Mouse (Mus musculus) liver, embryonic 12.5 days (tissue): ENCODE measurements around the gene Fli1. TPM values are rescaled to one million over a fixed set of nuclear protein-coding genes. Genes with fewer than 3 reads are reported as not detected.

ENCODE experiments used
- ATAC-seq: fragments of 200-750 bp; cut with Nextera tagmentation; 2 replicates; pipeline ENCODE4 v1.8.0; 2017; ENCODE audit warnings: moderate number of reproducible peaks, mild to moderate bottlenecking, moderate library complexity
- H3K27ac ChIP-seq: fragments of 300-500 bp; sonication (generic); 2 replicates; pipeline ENCODE4 v1.5.1; 2016; ENCODE audit warnings: mild to moderate bottlenecking
- H3K27me3 ChIP-seq: fragments of 300-500 bp; sonication (generic); replicated peaks from 2 replicates; pipeline ENCODE4 v1.6.1; 2016; ENCODE audit warnings: mild to moderate bottlenecking, moderate library complexity
- H3K36me3 ChIP-seq: fragments of 300-500 bp; sonication (generic); 2 replicates; pipeline ENCODE4 v1.6.1; 2016; ENCODE audit warnings: mild to moderate bottlenecking, moderate library complexity
- H3K4me1 ChIP-seq: fragments of 300-500 bp; sonication (generic); 2 replicates; pipeline ENCODE4 v1.6.1; 2016
- H3K4me2 ChIP-seq: fragments of 300-500 bp; sonication (generic); 2 replicates; pipeline ENCODE4 v1.6.1; 2016; ENCODE audit warnings: mild to moderate bottlenecking, moderate library complexity
- H3K4me3 ChIP-seq: fragments of 300-500 bp; sonication (generic); 2 replicates; pipeline ENCODE4 v1.5.1; 2016; ENCODE audit warnings: mild to moderate bottlenecking, moderate library complexity
- H3K9ac ChIP-seq: fragments of 300-500 bp; sonication (generic); 2 replicates; pipeline ENCODE4 v1.6.1; 2016; ENCODE audit warnings: mild to moderate bottlenecking, moderate library complexity
- H3K9me3 ChIP-seq: fragments of 300-500 bp; sonication (generic); replicated peaks from 2 replicates; pipeline ENCODE4 v1.6.1; 2016; ENCODE audit warnings: mild to moderate bottlenecking, moderate library complexity
- WGBS: fragments of 180-500 bp; shearing (Covaris S2); methylation state at CpG from one replicate; pipeline ENCODE4 v1.1.7; 2016; ENCODE audit not compliant: insufficient replicate concordance; 5-methylcytosine and 5-hydroxymethylcytosine counted together
- polyA plus RNA-seq: library from polyadenylated mRNA; unstranded; fragments of >200 nt; fragmentation: Nextera tagmentation; extraction: Ambion mirVana; gene quantifications from 2 replicates; pipeline ENCODE4 v1.2.1, GENCODE M21; 2016

The Fli1 gene
- polyA plus RNA-seq, 1 experiment from 2014 or later = 16.2 TPM

- no peak overlapping the region for H3K27ac ChIP-seq
- H3K27me3 ChIP-seq = no peaks in the 10 kb centered on the region
- H3K4me2 ChIP-seq = no peak overlapping the region
- no peak overlapping the region for H3K9ac ChIP-seq
- peaks cover 30% of the 10 kb centered on the region for H3K4me1 ChIP-seq
- H3K4me3 ChIP-seq = no peak overlapping the region
- WGBS = 81% methylated on average over 4 of the region's 4 CpGs
- no peak for ATAC-seq
- H3K9me3 ChIP-seq = no peaks in the 10 kb centered on the region
- no peaks in the 10 kb centered on the region for H3K36me3 ChIP-seq
These were observed 48.9 kb downstream of the Fli1 start for GRCm38 (mm10) chr9:32493588-32494423.

- WGBS = 53% methylated on average over 2 of the region's 2 CpGs
- no peak overlapping the region for H3K27ac ChIP-seq
These were observed 49.9 kb downstream of the Fli1 start for GRCm38 (mm10) chr9:32492753-32493152.

GRCm38 (mm10) chr9:32491484-32491883 lies 51.2 kb downstream of the Fli1 start:
- no peak overlapping the region for H3K4me2 ChIP-seq
- no peaks in the 10 kb centered on the region for H3K27me3 ChIP-seq
- H3K9me3 ChIP-seq = no peaks in the 10 kb centered on the region
- H3K9ac ChIP-seq = no peak overlapping the region
- WGBS = 79% methylated on average over 2 of the region's 2 CpGs
- H3K4me3 ChIP-seq = no peak overlapping the region
- H3K4me1 ChIP-seq = peaks cover 27% of the 10 kb centered on the region
- no peaks in the 10 kb centered on the region for H3K36me3 ChIP-seq
- ATAC-seq = no peak
- no peak overlapping the region for H3K27ac ChIP-seq

More at GRCm38 (mm10) chr9:32492753-32493152, 49.9 kb downstream of the Fli1 start:
- no peaks in the 10 kb centered on the region for H3K27me3 ChIP-seq
- no peak overlapping the region for H3K4me2 ChIP-seq
- no peaks in the 10 kb centered on the region for H3K36me3 ChIP-seq
- no peak overlapping the region for H3K9ac ChIP-seq
- ATAC-seq = no peak
- peaks cover 30% of the 10 kb centered on the region for H3K4me1 ChIP-seq
- no peak overlapping the region for H3K4me3 ChIP-seq
- no peaks in the 10 kb centered on the region for H3K9me3 ChIP-seq

- no peak overlapping the region for H3K4me2 ChIP-seq
- no peak overlapping the region for H3K27ac ChIP-seq
- no peaks in the 10 kb centered on the region for H3K9me3 ChIP-seq
- ATAC-seq = no peak
- H3K4me1 ChIP-seq = peaks cover 11% of the 10 kb centered on the region; the same call in 1 of the 2 replicates
- WGBS = 68% methylated on average over 4 of the region's 4 CpGs
- no peaks in the 10 kb centered on the region for H3K36me3 ChIP-seq
- H3K9ac ChIP-seq = no peak overlapping the region
- no peak overlapping the region for H3K4me3 ChIP-seq
- H3K27me3 ChIP-seq = no peaks in the 10 kb centered on the region
These were observed 52.8 kb downstream of the Fli1 start for GRCm38 (mm10) chr9:32489794-32490358.

- ATAC-seq = no peak
- H3K4me1 ChIP-seq = peaks cover 8% of the 10 kb centered on the region; the same call in 1 of the 2 replicates
- no peak overlapping the region for H3K9ac ChIP-seq
- H3K36me3 ChIP-seq = no peaks in the 10 kb centered on the region
- 58% methylated on average over 4 of the region's 4 CpGs for WGBS
- H3K4me2 ChIP-seq = no peak overlapping the region
- H3K27ac ChIP-seq = no peak overlapping the region
- no peak overlapping the region for H3K4me3 ChIP-seq
- H3K9me3 ChIP-seq = no peaks in the 10 kb centered on the region
- no peaks in the 10 kb centered on the region for H3K27me3 ChIP-seq
These were observed 53.3 kb downstream of the Fli1 start for GRCm38 (mm10) chr9:32489315-32489714.

- Histone ChIP-seq H3K27ac (no peak overlapping the region), H3K36me3 (no peaks in the 10 kb centered on the region), H3K9me3 (no peaks in the 10 kb centered on the region), H3K4me3 (no peak overlapping the region), H3K9ac (no peak overlapping the region), H3K4me2 (no peak overlapping the region), H3K27me3 (no peaks in the 10 kb centered on the region), H3K4me1 (peaks cover 8% of the 10 kb centered on the region; the same call in 1 of the 2 replicates)
- no peak for ATAC-seq
These were observed 54.0 kb downstream of the Fli1 start for GRCm38 (mm10) chr9:32488627-32489026.

GRCm38 (mm10) chr9:32487823-32488222 lies 54.8 kb downstream of the Fli1 start:
- no peaks in the 10 kb centered on the region for H3K9me3 ChIP-seq
- no peak overlapping the region for H3K4me3 ChIP-seq
- no peak for ATAC-seq
- peaks cover 8% of the 10 kb centered on the region; the same call in 1 of the 2 replicates for H3K4me1 ChIP-seq
- H3K4me2 ChIP-seq = no peak overlapping the region
- no peak overlapping the region for H3K27ac ChIP-seq
- no peaks in the 10 kb centered on the region for H3K27me3 ChIP-seq
- 76% methylated on average over 5 of the region's 5 CpGs for WGBS
- H3K9ac ChIP-seq = no peak overlapping the region
- no peaks in the 10 kb centered on the region for H3K36me3 ChIP-seq

- no peaks in the 10 kb centered on the region for H3K27me3 ChIP-seq
- no peak overlapping the region for H3K4me3 ChIP-seq
- no peak overlapping the region for H3K4me2 ChIP-seq
- H3K27ac ChIP-seq = no peak overlapping the region
- H3K9me3 ChIP-seq = no peaks in the 10 kb centered on the region
- 70% methylated on average over 4 of the region's 4 CpGs for WGBS
- no peaks in the 10 kb centered on the region for H3K36me3 ChIP-seq
- no peak overlapping the region for H3K9ac ChIP-seq
- no peak for ATAC-seq
- H3K4me1 ChIP-seq = peaks cover 8% of the 10 kb centered on the region; the same call in 1 of the 2 replicates
These were observed 55.3 kb downstream of the Fli1 start for GRCm38 (mm10) chr9:32487401-32487800.

GRCm38 (mm10) chr9:32480418-32480817 lies 62.2 kb downstream of the Fli1 start:
- H3K9me3 ChIP-seq = no peaks in the 10 kb centered on the region
- no peaks in the 10 kb centered on the region; the same call in 1 of the 2 replicates for H3K27me3 ChIP-seq
- H3K9ac ChIP-seq = no peak overlapping the region
- no peak for ATAC-seq
- 65% methylated on average over 5 of the region's 5 CpGs for WGBS
- H3K4me1 ChIP-seq = peaks cover 19% of the 10 kb centered on the region
- no peak overlapping the region for H3K27ac ChIP-seq
- H3K4me3 ChIP-seq = no peak overlapping the region
- no peak overlapping the region for H3K4me2 ChIP-seq
- no peaks in the 10 kb centered on the region for H3K36me3 ChIP-seq

- Histone ChIP-seq H3K4me1 (peaks cover 22% of the 10 kb centered on the region), H3K27me3 (peaks cover 5% of the 10 kb centered on the region; the same call in 1 of the 2 replicates), H3K9ac (no peak overlapping the region), H3K9me3 (no peaks in the 10 kb centered on the region), H3K27ac (no peak overlapping the region), H3K36me3 (no peaks in the 10 kb centered on the region), H3K4me3 (no peak overlapping the region), H3K4me2 (no peak overlapping the region)
- ATAC-seq = no peak
- 53% methylated on average over 3 of the region's 3 CpGs for whole genome bisulfite sequencing
These were observed 63.9 kb downstream of the Fli1 start for GRCm38 (mm10) chr9:32478799-32479198.

GRCm38 (mm10) chr9:32478087-32478486 lies 64.6 kb downstream of the Fli1 start:
- Histone ChIP-seq H3K9me3 (no peaks in the 10 kb centered on the region), H3K36me3 (no peaks in the 10 kb centered on the region), H3K4me3 (no peak overlapping the region), H3K9ac (no peak overlapping the region), H3K4me2 (no peak overlapping the region), H3K4me1 (peaks cover 22% of the 10 kb centered on the region), H3K27ac (no peak overlapping the region), H3K27me3 (peaks cover 5% of the 10 kb centered on the region; the same call in 1 of the 2 replicates)
- 54% methylated on average over 2 of the region's 2 CpGs for WGBS
- no peak for ATAC-seq

GRCm38 (mm10) chr9:32476604-32477003 lies 66.1 kb downstream of the Fli1 start:
- Histone ChIP-seq H3K4me2 (no peak overlapping the region), H3K27me3 (peaks cover 5% of the 10 kb centered on the region; the same call in 1 of the 2 replicates), H3K4me1 (peaks cover 22% of the 10 kb centered on the region), H3K36me3 (no peaks in the 10 kb centered on the region), H3K27ac (no peak overlapping the region), H3K9me3 (no peaks in the 10 kb centered on the region), H3K9ac (no peak overlapping the region), H3K4me3 (no peak overlapping the region)
- WGBS = 24% methylated on average over 10 of the region's 10 CpGs
- ATAC-seq = peak; percentile 81
